Mouse (Mus musculus): ENCODE results near the gene Pkdcc. TPM values are rescaled to one million over a fixed set of nuclear protein-coding genes. Genes with fewer than 3 reads are reported as not detected.

The Pkdcc gene
- polyA plus RNA-seq, 1 experiment = 42.6 TPM

- H3K4me3 ChIP-seq (ENCODE audit: insufficient read depth, low read depth, low read length) = no peak overlapping the region
- TF ChIP-seq CTCF (conservative IDR thresholded peaks at IDR 0.05; ENCODE audit: insufficient read depth, insufficient read length, low read depth, low read length) = no peak
- TF ChIP-seq POLR2A (IDR thresholded peaks at IDR 0.05; ENCODE audit: low read depth, low read length) = no peak
- no peaks in the 10 kb centered on the region for H3K36me3 ChIP-seq (ENCODE audit: control insufficient read depth, insufficient read depth, low read length)
- peak; percentile 64 for DNase-seq
- H3K4me1 ChIP-seq (ENCODE audit: control insufficient read depth, insufficient read depth, low read length) = no peaks in the 10 kb centered on the region
- no peaks in the 10 kb centered on the region for H3K27me3 ChIP-seq (replicated peaks; ENCODE audit: control insufficient read depth, insufficient read depth, low read length)
- H3K27ac ChIP-seq (ENCODE audit: insufficient read depth, low read depth, low read length) = peak overlapping the region; percentile 25; the same call in 1 of the 2 replicates
- WGBS = 29% methylated on average over 9 of the region's 9 CpGs
Observed at GRCm38 (mm10) chr17:83273636-83274035, 58.5 kb downstream of the Pkdcc start.

- peak; percentile 57 for DNase-seq
- Histone ChIP-seq H3K4me3 (ENCODE audit: insufficient read depth, low read depth, low read length) (no peak overlapping the region), H3K36me3 (ENCODE audit: control insufficient read depth, insufficient read depth, low read length) (no peaks in the 10 kb centered on the region), H3K27me3 (replicated peaks; ENCODE audit: control insufficient read depth, insufficient read depth, low read length) (no peaks in the 10 kb centered on the region), H3K27ac (ENCODE audit: insufficient read depth, low read depth, low read length) (peak overlapping the region; percentile 74), H3K4me1 (ENCODE audit: control insufficient read depth, insufficient read depth, low read length) (no peaks in the 10 kb centered on the region)
- no peak for TF ChIP-seq POLR2A (IDR thresholded peaks at IDR 0.05; ENCODE audit: low read depth, low read length)
- TF ChIP-seq CTCF (conservative IDR thresholded peaks at IDR 0.05; ENCODE audit: insufficient read depth, insufficient read length, low read depth, low read length) = no peak
- WGBS = 48% methylated on average over 4 of the region's 4 CpGs
Observed at GRCm38 (mm10) chr17:83274101-83274500, 59.0 kb downstream of the Pkdcc start.

Other genes with a start within 250 kb of the Pkdcc start
- gene Eml4, start 135.6 kb downstream of the Pkdcc start, polyA plus RNA-seq (2012; rRNA removed) = 6.1 and 7.1 TPM in 2 replicates